Mouse (Mus musculus) liver, embryonic 14.5 days (tissue): ENCODE measurements around the gene Hdac1.

Experiments
- CTCF ChIP-seq: IDR thresholded peaks from 2 replicates; pipeline ENCODE4 v1.5.1; 2016; ENCODE audit warnings: antibody characterized with exemption, low read depth, control low read depth
- EP300 ChIP-seq: IDR thresholded peaks from 2 replicates; pipeline ENCODE4 v1.6.1; 2016; ENCODE audit warnings: antibody characterized with exemption, low read depth

DNA sequence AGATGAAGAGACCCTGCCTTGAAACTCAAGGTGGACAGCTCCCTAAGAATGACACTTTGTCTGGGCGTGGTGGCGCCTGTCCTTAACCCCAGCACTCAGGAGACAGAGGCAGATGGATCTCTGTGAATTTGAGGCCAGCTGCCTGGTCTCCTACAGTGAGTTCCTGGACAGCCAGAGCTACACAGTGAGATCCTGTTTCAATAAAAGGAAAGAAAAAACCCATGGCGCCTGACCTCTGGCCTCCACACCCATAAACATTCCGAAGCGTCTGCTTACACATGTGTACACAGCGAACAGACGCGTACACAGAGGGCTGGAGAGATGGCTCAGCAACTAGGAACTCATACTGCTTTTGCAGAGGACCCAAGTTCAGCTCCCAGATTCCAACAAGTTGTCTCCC, 21.2 kb upstream of the Hdac1 start:
- no peak for TF ChIP-seq CTCF
- no peak for TF ChIP-seq EP300
